Mouse (Mus musculus): ENCODE measurements around the gene Amotl2.

Gene Amotl2

GRCm38 (mm10) chr9:102716481-102717163 is at the start of gene Amotl2:
Gene Amotl2, plus strand, starts transcription at chr9:102716672.
- no peak for DNase-seq (ENCODE audit: low read depth in 1 of 2, low spot score in 2 of 2)

DNA sequence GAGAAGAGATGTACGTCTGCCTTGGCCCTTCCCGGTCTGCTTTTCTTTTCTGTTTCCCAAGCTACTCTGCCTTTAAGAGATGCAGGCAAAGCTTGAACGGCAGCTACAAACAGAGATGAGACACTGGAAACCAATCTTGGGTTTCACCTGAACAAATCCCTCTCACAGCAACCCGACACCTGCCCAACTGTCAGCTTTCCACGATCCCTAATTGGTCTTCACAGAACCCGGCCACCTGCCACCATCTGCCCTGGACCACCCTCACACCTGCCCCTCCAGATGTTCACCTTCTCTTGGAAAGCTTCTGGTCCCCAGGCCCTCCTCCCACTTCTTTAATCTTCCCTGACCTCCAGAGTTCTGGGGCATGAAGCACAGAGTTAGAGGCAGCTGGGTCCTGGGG is 48.4 kb upstream of the Amotl2 start:
- no peak for DNase-seq (ENCODE audit: low read depth in 1 of 2, low spot score in 2 of 2)

DNA sequence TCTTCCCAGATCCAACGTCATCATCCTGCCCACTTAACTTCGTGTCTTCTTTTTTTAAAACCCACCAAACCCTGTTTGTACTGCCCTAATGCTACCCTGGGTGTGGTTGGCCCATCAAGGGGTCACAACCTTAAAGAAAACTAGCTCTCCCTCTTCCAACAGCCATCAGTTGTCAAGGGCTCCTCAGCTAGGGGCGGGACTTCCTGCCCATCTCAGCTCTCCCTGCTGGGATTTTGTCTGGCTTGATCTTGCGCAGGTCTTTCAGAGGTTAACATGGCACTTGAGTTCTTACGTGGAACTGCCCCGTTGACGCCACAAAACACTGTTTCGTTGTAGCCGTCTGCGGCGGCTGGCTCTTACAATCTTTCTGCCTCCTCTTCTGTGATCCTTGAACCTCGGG is 47.6 kb upstream of the Amotl2 start:
- DNase-seq (ENCODE audit: low read depth in 1 of 2, low spot score in 2 of 2) = no peak

- DNase-seq (ENCODE audit: low read depth in 1 of 2, low spot score in 2 of 2) = no peak
These were observed 43.1 kb upstream of the Amotl2 start for GRCm38 (mm10) chr9:102673381-102673780.

GRCm38 (mm10) chr9:102675922-102676321 is 40.5 kb upstream of the Amotl2 start:
- no peak for DNase-seq (ENCODE audit: low read depth in 1 of 2, low spot score in 2 of 2)

DNA sequence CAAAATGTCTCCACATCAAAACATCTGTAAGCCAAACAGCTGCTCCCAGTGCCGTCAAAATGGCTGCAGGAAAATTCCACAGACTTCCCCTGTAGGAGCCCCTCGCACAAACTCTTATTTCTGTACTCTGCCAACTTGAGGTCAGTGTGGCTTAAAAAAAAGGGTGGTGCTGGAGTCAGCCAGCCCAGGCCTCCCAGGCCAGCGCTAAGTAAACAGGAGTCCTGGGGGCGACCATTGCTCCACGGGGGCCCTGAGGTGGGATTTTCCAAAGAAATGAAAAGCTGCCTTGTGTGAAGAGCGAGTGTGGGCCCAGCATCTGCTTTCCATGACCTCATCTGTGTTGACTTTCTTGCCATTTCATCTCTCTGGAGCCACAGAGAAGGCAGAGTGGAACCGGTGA is 35.0 kb upstream of the Amotl2 start:
- DNase-seq (ENCODE audit: low read depth in 1 of 2, low spot score in 2 of 2) = no peak

GRCm38 (mm10) chr9:102687943-102688342 is 28.5 kb upstream of the Amotl2 start:
- no peak for DNase-seq (ENCODE audit: low read depth in 1 of 2, low spot score in 2 of 2)

GRCm38 (mm10) chr9:102689406-102689939 is 27.0 kb upstream of the Amotl2 start:
- no peak for DNase-seq (ENCODE audit: low read depth in 1 of 2, low spot score in 2 of 2)

- DNase-seq (ENCODE audit: low read depth in 1 of 2, low spot score in 2 of 2) = no peak
These were observed 26.4 kb upstream of the Amotl2 start for GRCm38 (mm10) chr9:102689940-102690642.

DNA sequence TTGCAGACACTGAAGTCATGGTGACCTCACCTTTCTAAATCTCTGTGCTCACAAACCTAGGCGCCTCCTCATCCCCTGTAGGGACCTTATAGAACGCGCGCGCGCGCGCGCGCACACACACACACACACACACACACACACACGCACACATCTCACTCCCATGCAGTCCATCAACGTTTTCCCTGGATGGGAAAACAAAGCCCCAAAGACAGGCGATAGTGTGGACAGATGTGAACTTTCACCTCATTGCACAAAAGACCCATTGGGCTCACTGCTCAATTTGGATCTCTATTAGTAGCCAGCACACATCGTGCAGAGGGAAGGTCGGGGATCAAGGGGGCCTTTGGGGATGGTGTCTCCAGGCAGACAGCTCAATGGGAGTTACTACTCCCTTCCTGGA is 25.6 kb upstream of the Amotl2 start:
- DNase-seq (ENCODE audit: low read depth in 1 of 2, low spot score in 2 of 2) = no peak

GRCm38 (mm10) chr9:102692564-102693475 is 23.7 kb upstream of the Amotl2 start:
- DNase-seq (ENCODE audit: low read depth in 1 of 2, low spot score in 2 of 2) = no peak

GRCm38 (mm10) chr9:102701042-102701441 is 15.4 kb upstream of the Amotl2 start:
- DNase-seq (ENCODE audit: low read depth in 1 of 2, low spot score in 2 of 2) = no peak

- DNase-seq (ENCODE audit: low read depth in 1 of 2, low spot score in 2 of 2) = no peak
These were observed 6.9 kb upstream of the Amotl2 start for GRCm38 (mm10) chr9:102709504-102710135.

- DNase-seq (ENCODE audit: low read depth in 1 of 2, low spot score in 2 of 2) = no peak
These were observed 6.0 kb upstream of the Amotl2 start for GRCm38 (mm10) chr9:102710520-102710919.

GRCm38 (mm10) chr9:102713797-102714196 is 2.7 kb upstream of the Amotl2 start:
- peak in 1 of 2 experiments; percentile 24 for DNase-seq (ENCODE audit: low read depth in 1 of 2, low spot score in 2 of 2)

GRCm38 (mm10) chr9:102714893-102715505 is 1.5 kb upstream of the Amotl2 start:
- DNase-seq (ENCODE audit: low read depth in 1 of 2, low spot score in 2 of 2) = no peak

GRCm38 (mm10) chr9:102715506-102715900 is 969 bp upstream of the Amotl2 start:
- DNase-seq (ENCODE audit: low read depth in 1 of 2, low spot score in 2 of 2) = no peak

- peak in 1 of 2 experiments; percentile 40 for DNase-seq (ENCODE audit: low read depth in 1 of 2, low spot score in 2 of 2)
These were observed 853 bp downstream of the Amotl2 start for GRCm38 (mm10) chr9:102717164-102717885.

DNA sequence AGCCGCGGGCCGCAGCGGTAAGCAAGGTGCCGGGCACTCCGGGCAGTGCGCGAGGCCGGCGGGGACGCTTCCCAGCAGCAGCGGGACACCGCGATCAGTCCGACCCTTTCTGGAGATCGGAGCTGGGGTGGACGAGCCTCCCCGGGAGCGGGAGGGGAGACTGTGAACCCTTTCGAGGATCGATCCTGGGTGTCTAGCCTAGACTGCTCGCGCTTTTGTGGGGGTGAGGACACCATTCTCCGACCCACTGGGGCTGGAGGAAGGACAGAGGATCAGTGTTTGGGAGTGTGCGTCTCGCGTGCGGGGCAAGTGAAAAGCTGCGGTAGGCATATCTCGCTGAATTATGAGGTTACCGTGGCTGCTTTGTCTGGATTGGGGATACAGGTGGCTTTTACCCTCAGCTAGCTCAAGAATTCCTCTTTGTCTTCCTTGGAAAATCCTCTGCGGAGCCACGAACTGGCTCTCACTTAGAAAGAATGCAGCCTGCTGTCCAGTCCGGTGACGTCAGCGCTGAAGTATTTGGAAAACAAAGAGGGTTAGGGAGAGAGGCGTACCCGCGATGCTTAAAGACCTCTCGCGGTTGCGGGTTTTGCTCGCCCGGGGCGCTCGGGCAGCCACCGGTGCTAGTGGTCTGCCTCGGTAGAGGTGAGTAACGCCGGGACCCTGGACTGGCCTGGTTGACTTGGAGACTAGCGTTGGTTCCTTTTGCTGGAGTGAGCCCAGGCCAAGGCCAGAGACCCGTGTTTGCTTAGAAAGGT is 1.6 kb downstream of the Amotl2 start:
- DNase-seq (ENCODE audit: low read depth in 1 of 2, low spot score in 2 of 2) = no peak
